Mouse (Mus musculus): ENCODE results near the gene Chit1.
A peak's percentile ranks its signal among the peaks of the same experiment; 100 is the strongest.

Chit1 gene

GRCm38 (mm10) chr1:134184089-134184488 lies 73.0 kb downstream of the Chit1 start:
- DNase-seq (ENCODE audit: low spot score): no peak

GRCm38 (mm10) chr1:134188217-134188616 lies 77.2 kb downstream of the Chit1 start:
- DNase-seq (ENCODE audit: low spot score): no peak

- peak; percentile 83 for DNase-seq (ENCODE audit: low spot score)
These were observed 78.1 kb downstream of the Chit1 start for GRCm38 (mm10) chr1:134188989-134189729.

- DNase-seq (ENCODE audit: low spot score): no peak
These were observed 80.2 kb downstream of the Chit1 start for GRCm38 (mm10) chr1:134191192-134191591.

- no peak for DNase-seq (ENCODE audit: low spot score)
These were observed 81.0 kb downstream of the Chit1 start for GRCm38 (mm10) chr1:134192024-134192423.

GRCm38 (mm10) chr1:134193126-134193525 lies 82.1 kb downstream of the Chit1 start, which contains the start of gene Mybph:
Gene Mybph (plus strand): TSS chr1:134193448.
- DNase-seq (ENCODE audit: low spot score): no peak

- no peak for DNase-seq (ENCODE audit: low spot score)
These were observed 82.7 kb downstream of the Chit1 start for GRCm38 (mm10) chr1:134193674-134194197.

GRCm38 (mm10) chr1:134194298-134195022 lies 83.4 kb downstream of the Chit1 start:
- no peak for DNase-seq (ENCODE audit: low spot score)

- DNase-seq (ENCODE audit: low spot score): no peak
These were observed 84.1 kb downstream of the Chit1 start for GRCm38 (mm10) chr1:134195117-134195516.

GRCm38 (mm10) chr1:134195571-134195970 lies 84.5 kb downstream of the Chit1 start:
- DNase-seq (ENCODE audit: low spot score): no peak

- DNase-seq (ENCODE audit: low spot score): peak; percentile 28
These were observed 84.9 kb downstream of the Chit1 start for GRCm38 (mm10) chr1:134195979-134196378.

- peak; percentile 85 for DNase-seq (ENCODE audit: low spot score)
These were observed 85.3 kb downstream of the Chit1 start for GRCm38 (mm10) chr1:134196386-134196785.

- no peak for DNase-seq (ENCODE audit: low spot score)
These were observed 86.4 kb downstream of the Chit1 start for GRCm38 (mm10) chr1:134197325-134197982.

GRCm38 (mm10) chr1:134198197-134198995 lies 87.4 kb downstream of the Chit1 start:
- DNase-seq (ENCODE audit: low spot score): no peak

GRCm38 (mm10) chr1:134200481-134200880 lies 89.4 kb downstream of the Chit1 start:
- DNase-seq (ENCODE audit: low spot score): no peak
